In the genomic region with DNA sequence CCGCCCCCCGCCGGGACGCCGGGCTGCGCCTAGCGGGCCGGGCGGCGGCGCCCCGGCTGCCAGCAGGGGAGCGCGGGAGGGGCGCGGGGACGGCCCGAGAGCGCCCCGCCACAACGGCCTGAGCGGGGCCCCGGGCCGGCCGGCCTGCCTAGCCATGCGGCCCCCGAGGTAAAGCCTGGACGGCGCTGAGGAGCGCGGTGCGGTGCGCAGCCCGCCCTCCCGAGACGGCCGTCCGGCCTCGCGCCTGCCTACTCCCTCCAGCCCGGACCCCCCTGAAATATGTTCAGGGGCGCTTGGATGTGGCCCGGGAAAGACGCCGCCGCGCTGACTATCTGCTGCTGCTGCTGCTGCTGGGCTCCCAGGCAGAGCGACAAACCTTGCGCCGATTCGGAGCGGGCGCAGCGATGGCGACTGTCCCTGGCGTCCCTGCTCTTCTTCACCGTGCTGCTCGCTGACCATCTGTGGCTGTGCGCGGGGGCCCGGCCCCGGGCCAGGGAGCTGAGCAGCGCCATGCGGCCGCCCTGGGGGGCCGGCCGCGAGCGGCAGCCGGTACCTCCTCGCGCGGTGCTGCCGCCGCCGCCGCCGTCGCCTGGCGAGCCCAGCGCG, we compare ENCODE assay signal across 9 mouse cellular contexts. TPM values are rescaled to one million over a fixed set of nuclear protein-coding genes. Genes with fewer than 3 reads are reported as not detected.
DNase-seq lines count a peak whose midpoint lies in the region; ATAC-seq and TF ChIP-seq lines count a peak whose summit lies in the region.
"Had no signal": no experiment of that assay in that cellular context is flagged by ENCODE, and none has a peak within 500 bp of the region (broad histone marks: within the 10 kb centered on the region; RNA-seq: fewer than 3 reads in every experiment).

A gene (plus strand): TSS at position 232 of the 606 bp plus-strand sequence.

- H3K36me3 ChIP-seq in forebrain, embryonic 15.5 days = no peaks in the 10 kb centered on the region
- H3K36me3 ChIP-seq in limb, embryonic 13.5 days = no peaks in the 10 kb centered on the region
- no peaks in the 10 kb centered on the region for H3K36me3 ChIP-seq in stomach, embryonic 14.5 days (ENCODE audit: control insufficient read depth, insufficient read depth, low read length)

- peak within 1 kb of the TSS; percentile 3 for H3K4me3 ChIP-seq in lung, adult 2 months (replicated peaks; ENCODE audit: extremely low read depth, low read depth, low read length)
- peak within 1 kb of the TSS; percentile 71 for H3K4me3 ChIP-seq in forebrain, embryonic 15.5 days
- peak within 1 kb of the TSS; percentile 55 for H3K4me3 ChIP-seq in limb, embryonic 13.5 days
- H3K4me3 ChIP-seq in stomach, embryonic 14.5 days (ENCODE audit: low read depth, low read length) = peak within 1 kb of the TSS; percentile 43

- H3K27ac ChIP-seq in forebrain, embryonic 15.5 days (replicated peaks) = peak within 1 kb of the TSS; percentile 86
- no peak within 1 kb of the TSS for H3K27ac ChIP-seq in limb, embryonic 13.5 days
- no peak within 1 kb of the TSS for H3K27ac ChIP-seq in stomach, embryonic 14.5 days (ENCODE audit: low read length)

- peak within 1 kb of the TSS; percentile 58 for H3K4me2 ChIP-seq in forebrain, embryonic 15.5 days (replicated peaks)
- H3K4me2 ChIP-seq in limb, embryonic 13.5 days (replicated peaks) = peak within 1 kb of the TSS; percentile 75
- peak within 1 kb of the TSS; percentile 60 for H3K4me2 ChIP-seq in stomach, embryonic 14.5 days (replicated peaks; ENCODE audit: low read depth, low read length)

- no peaks in the 10 kb centered on the region for H3K9me3 ChIP-seq in forebrain, embryonic 15.5 days
- H3K9me3 ChIP-seq in limb, embryonic 13.5 days = no peaks in the 10 kb centered on the region; the same call in 1 of the 2 replicates
- H3K9me3 ChIP-seq in stomach, embryonic 14.5 days (ENCODE audit: control insufficient read depth, low read depth, low read length) = no peaks in the 10 kb centered on the region

- 45% methylated on average over 81 of the region's 82 CpGs for WGBS in lung, adult 2 months
- WGBS in forebrain, embryonic 15.5 days = 17% methylated on average over 36 of the region's 82 CpGs
- 25% methylated on average over 22 of the region's 82 CpGs for WGBS in limb, embryonic 13.5 days
- 16% methylated on average over 48 of the region's 82 CpGs for WGBS in stomach, embryonic 14.5 days

- ATAC-seq in forebrain, embryonic 15.5 days (replicated peaks) = peak; percentile 53
- no peak for ATAC-seq in limb, embryonic 13.5 days (ENCODE audit: low FRiP score, low read depth)
- no peak for ATAC-seq in stomach, embryonic 14.5 days (ENCODE audit: insufficient number of reproducible peaks, insufficient read depth, low FRiP score, low read depth)

- no peaks in the 10 kb centered on the region for H3K4me1 ChIP-seq in lung, adult 2 months (ENCODE audit: control insufficient read depth, insufficient read depth, low read length)
- peaks cover 18% of the 10 kb centered on the region; the same call in 1 of the 2 replicates for H3K4me1 ChIP-seq in forebrain, embryonic 15.5 days
- no peaks in the 10 kb centered on the region for H3K4me1 ChIP-seq in limb, embryonic 13.5 days
- no peaks in the 10 kb centered on the region for H3K4me1 ChIP-seq in stomach, embryonic 14.5 days (ENCODE audit: control insufficient read depth, insufficient read depth, low read length)

- DNase-seq in adrenal gland, postnatal 14 days = peak; percentile 6
- no peak for DNase-seq in adrenal gland, postnatal 4 days (ENCODE audit: low spot score in 2 of 2)
- no peak for DNase-seq in lung, adult 2 months
- no peak for DNase-seq in lung, postnatal 10 days
- no peak for DNase-seq in urinary bladder, postnatal 10 days (ENCODE audit: low spot score)

- H3K9ac ChIP-seq in forebrain, embryonic 15.5 days (replicated peaks) = peak within 1 kb of the TSS; percentile 57
- peak within 1 kb of the TSS; percentile 43 for H3K9ac ChIP-seq in limb, embryonic 13.5 days
- no peak within 1 kb of the TSS for H3K9ac ChIP-seq in stomach, embryonic 14.5 days (replicated peaks; ENCODE audit: low read depth, low read length)

- TF ChIP-seq CTCF in lung, adult 2 months (IDR thresholded peaks at IDR 0.05; ENCODE audit: insufficient read depth, low read length) = no peak

- H3K27me3 ChIP-seq in forebrain, embryonic 15.5 days = no peaks in the 10 kb centered on the region
- peaks cover 92% of the 10 kb centered on the region for H3K27me3 ChIP-seq in limb, embryonic 13.5 days
- H3K27me3 ChIP-seq in stomach, embryonic 14.5 days (ENCODE audit: control insufficient read depth, insufficient read depth, low read length) = peaks cover 18% of the 10 kb centered on the region; the same call in 1 of the 2 replicates

- no peak for TF ChIP-seq POLR2A in lung, adult 2 months (IDR thresholded peaks at IDR 0.05; ENCODE audit: borderline replicate concordance, extremely low read depth, low read depth, low read length)

RNA-seq across cellular contexts. Expression of the gene that starts here (rescaled TPM):
- 2.3 and 2.6 TPM in 2 replicates for total RNA-seq in adrenal gland, postnatal 14 days (2021)
- total RNA-seq in adrenal gland, postnatal 4 days (2021) = 1 to 10 TPM; 2.7 to 3.5 TPM
- polyA plus RNA-seq in lung, adult 2 months (2012; rRNA removed) = 2.2 and 3.4 TPM in 2 replicates
- polyA plus RNA-seq in forebrain, embryonic 15.5 days (2015; fragmentation: Nextera tagmentation; extraction: Ambion mirVana) = 1.4 and 1.5 TPM in 2 replicates
- 0.23 and 0.32 TPM in 2 replicates for polyA plus RNA-seq in limb, embryonic 13.5 days (2015; fragmentation: Nextera tagmentation; extraction: Ambion mirVana)
- 0.17 and 0.36 TPM in 2 replicates for polyA plus RNA-seq in stomach, embryonic 14.5 days (2014; fragmentation: Nextera tagmentation; extraction: Ambion mirVana)
- total RNA-seq: common myeloid progenitor, adult 5-6 weeks had no signal

Comparison
In these comparisons a context has a peak if more than half of its experiments do, and no peak if none do; other contexts are left out.
1. H3K4me3 ChIP-seq: peak in every context shown above with its lines; median percentile 71 in forebrain, embryonic 15.5 days; 55 in limb, embryonic 13.5 days; 43 in stomach, embryonic 14.5 days; 3 in lung, adult 2 months.